Mouse (Mus musculus) midbrain, embryonic 16.5 days (tissue): ENCODE measurements at regions not wholly inside any gene's neighbourhood (a gene's known extent, or its start where the extent isn't known, plus 50 kb on each side); places are given as distances from the start of the nearest gene placed in this dataset.
"Not testable (repeated sequence)": the region's sequence is repeated elsewhere in the genome, so short reads cannot be mapped to it uniquely, and the experiment has no call there.

Experiments
- ATAC-seq: fragments of 200-750 bp; cut with Nextera tagmentation; 2 replicates; pipeline ENCODE4 v1.8.0; 2017; ENCODE audit warnings: moderate TSS enrichment
- H3K27ac ChIP-seq: fragments of 300-500 bp; sonication (generic); 2 replicates; pipeline ENCODE4 v1.5.1; 2014; ENCODE audit warnings: mild to moderate bottlenecking, low read length, mixed read lengths
- H3K27me3 ChIP-seq: fragments of 300-500 bp; sonication (generic); 2 replicates; pipeline ENCODE4 v1.6.1; 2014; ENCODE audit warnings: low read depth, low read length, mixed read lengths; ENCODE audit not compliant: control insufficient read depth, insufficient read depth
- H3K36me3 ChIP-seq: fragments of 300-500 bp; sonication (generic); 2 replicates; pipeline ENCODE4 v1.6.1; 2014; ENCODE audit warnings: mild to moderate bottlenecking, low read length, moderate library complexity, mixed read lengths; ENCODE audit not compliant: control insufficient read depth, insufficient read depth
- H3K4me1 ChIP-seq: fragments of 300-500 bp; sonication (generic); 2 replicates; pipeline ENCODE4 v1.6.1; 2014; ENCODE audit warnings: mild to moderate bottlenecking, low read length, mixed read lengths; ENCODE audit not compliant: control insufficient read depth, insufficient read depth
- H3K4me2 ChIP-seq: fragments of 300-500 bp; sonication (generic); 2 replicates; pipeline ENCODE4 v1.6.1; 2014; ENCODE audit warnings: mild to moderate bottlenecking, low read length, mixed read lengths
- H3K4me3 ChIP-seq: fragments of 300-500 bp; sonication (generic); 2 replicates; pipeline ENCODE4 v1.5.1; 2014; ENCODE audit warnings: low read depth, mild to moderate bottlenecking, low read length, moderate library complexity, mixed read lengths
- H3K9ac ChIP-seq: fragments of 300-500 bp; sonication (generic); 2 replicates; pipeline ENCODE4 v1.6.1; 2014; ENCODE audit warnings: low read depth, low read length, mixed read lengths
- H3K9me3 ChIP-seq: fragments of 300-500 bp; sonication (generic); replicated peaks from 2 replicates; pipeline ENCODE4 v1.6.1; 2014; ENCODE audit warnings: mild to moderate bottlenecking, low read length, mixed read lengths; ENCODE audit not compliant: control insufficient read depth, poor library complexity, severe bottlenecking
- WGBS: fragments of 180-500 bp; shearing (Covaris S2); extraction: QIAGEN DNeasy Blood & Tissue Kit; methylation state at CpG from one replicate; pipeline ENCODE4 v1.1.7; 2014; 5-methylcytosine and 5-hydroxymethylcytosine counted together

- H3K9ac ChIP-seq, H3K9me3 ChIP-seq, H3K36me3 ChIP-seq, H3K4me2 ChIP-seq, ATAC-seq, H3K4me3 ChIP-seq, H3K27me3 ChIP-seq, H3K4me1 ChIP-seq, H3K27ac ChIP-seq: not testable (repeated sequence)
- WGBS = 85% methylated on average over 3 of the region's 3 CpGs
Observed at GRCm38 (mm10) chr17:13432256-13432655, 77.9 kb downstream of the Tcp10c start.

GRCm38 (mm10) chr17:13434146-13434545 lies 79.8 kb downstream of the Tcp10c start:
- not testable (repeated sequence) for ATAC-seq

DNA sequence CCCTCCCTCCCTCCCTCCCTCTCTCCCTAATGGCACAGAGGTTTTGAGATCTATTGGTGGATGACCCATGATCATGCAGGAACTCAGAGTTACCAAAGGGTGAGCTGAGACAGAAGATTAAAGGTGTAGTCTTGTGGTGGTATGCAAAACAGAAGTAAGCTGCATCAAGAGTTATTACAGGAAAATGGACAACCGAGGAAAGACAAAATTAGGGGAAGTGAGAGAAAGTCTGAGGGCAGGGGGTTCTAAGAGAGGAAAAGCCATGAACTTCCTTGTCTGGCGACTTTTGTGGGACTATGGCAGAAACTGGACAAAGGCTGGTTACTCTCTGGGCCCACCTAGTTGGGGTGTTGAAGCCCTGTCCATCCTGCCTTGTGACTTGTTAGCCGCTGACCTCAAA lies 84.4 kb downstream of the Tcp10c start:
- H3K27me3 ChIP-seq, H3K27ac ChIP-seq, H3K9me3 ChIP-seq, H3K4me3 ChIP-seq, H3K9ac ChIP-seq, H3K4me2 ChIP-seq, H3K4me1 ChIP-seq, H3K36me3 ChIP-seq, ATAC-seq: not testable (repeated sequence)
- WGBS = 78% methylated on average over 2 of the region's 3 CpGs

More at GRCm38 (mm10) chr17:13434146-13434545, 79.8 kb downstream of the Tcp10c start:
- H3K27ac ChIP-seq, H3K9ac ChIP-seq, H3K4me3 ChIP-seq, H3K27me3 ChIP-seq, H3K9me3 ChIP-seq, H3K4me2 ChIP-seq, H3K4me1 ChIP-seq, H3K36me3 ChIP-seq: not testable (repeated sequence)
- 88% methylated on average over 7 of the region's 7 CpGs for WGBS

DNA sequence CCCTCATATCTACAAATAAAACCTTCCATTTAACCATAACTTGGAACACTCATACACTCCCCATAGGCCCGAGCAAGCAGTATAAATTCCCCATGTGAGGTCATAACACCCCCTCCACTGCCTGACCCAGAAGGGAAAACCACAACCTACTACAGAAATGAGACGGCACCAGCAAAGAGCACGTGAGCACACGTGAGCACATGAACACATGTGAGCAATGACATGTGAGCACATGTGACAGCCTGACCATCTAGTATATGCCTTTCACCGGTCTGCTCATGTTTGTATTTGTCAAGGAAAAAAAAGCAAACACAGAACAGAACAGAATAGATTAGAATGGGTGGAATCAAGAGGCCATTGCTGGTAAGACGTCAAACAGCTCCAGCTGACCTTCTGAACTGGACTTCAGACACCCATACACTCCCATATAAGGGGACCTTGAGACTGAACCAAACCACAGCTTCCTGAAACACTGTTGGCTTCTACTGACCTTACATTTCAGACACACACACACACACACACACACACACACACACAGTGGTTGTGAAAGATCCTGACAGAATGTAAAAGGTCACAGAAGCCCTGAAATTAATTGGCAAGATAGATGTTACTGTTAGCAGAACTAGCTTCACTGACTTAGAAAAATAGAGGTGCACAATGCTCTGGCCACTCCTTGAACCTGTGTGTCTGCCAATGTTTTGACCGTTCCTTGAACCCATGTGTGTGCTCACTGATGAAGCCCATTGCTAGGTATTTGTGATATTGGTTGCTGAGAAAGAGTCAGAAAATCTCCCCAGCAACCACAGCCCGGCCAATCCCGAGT lies 86.5 kb downstream of the Tcp10c start:
- H3K4me2 ChIP-seq, ATAC-seq, H3K9ac ChIP-seq, H3K27ac ChIP-seq, H3K36me3 ChIP-seq, H3K4me3 ChIP-seq, H3K4me1 ChIP-seq, H3K27me3 ChIP-seq: not testable (repeated sequence)
- 84% methylated on average over 9 of the region's 9 CpGs for WGBS
- H3K9me3 ChIP-seq = peaks cover 13% of the 10 kb centered on the region

DNA sequence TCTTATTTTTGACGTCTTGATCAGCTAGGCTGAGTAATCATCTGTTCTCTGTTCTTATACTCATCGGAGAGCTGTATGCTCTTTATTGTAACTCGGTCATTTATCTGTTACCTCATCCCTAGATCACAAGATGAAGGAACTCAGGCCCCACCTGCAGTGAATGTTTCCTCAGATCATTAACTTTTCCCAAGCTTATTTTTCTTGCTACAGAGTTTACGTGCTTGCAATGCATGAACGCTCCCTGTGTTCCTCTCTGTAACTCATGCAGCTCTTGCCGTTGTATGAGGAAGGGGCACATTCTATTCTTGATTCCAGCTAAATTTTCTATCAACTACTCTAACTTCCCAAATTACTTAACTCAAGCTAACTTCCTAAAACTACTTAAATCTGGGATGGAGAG lies 87.9 kb downstream of the Tcp10c start:
- H3K9me3 ChIP-seq = peaks cover 17% of the 10 kb centered on the region
- not testable (repeated sequence) for H3K4me2 ChIP-seq, H3K27ac ChIP-seq, H3K9ac ChIP-seq, H3K36me3 ChIP-seq, H3K4me3 ChIP-seq, ATAC-seq, H3K4me1 ChIP-seq, H3K27me3 ChIP-seq
- WGBS = 87% methylated on average over 5 of the region's 6 CpGs

DNA sequence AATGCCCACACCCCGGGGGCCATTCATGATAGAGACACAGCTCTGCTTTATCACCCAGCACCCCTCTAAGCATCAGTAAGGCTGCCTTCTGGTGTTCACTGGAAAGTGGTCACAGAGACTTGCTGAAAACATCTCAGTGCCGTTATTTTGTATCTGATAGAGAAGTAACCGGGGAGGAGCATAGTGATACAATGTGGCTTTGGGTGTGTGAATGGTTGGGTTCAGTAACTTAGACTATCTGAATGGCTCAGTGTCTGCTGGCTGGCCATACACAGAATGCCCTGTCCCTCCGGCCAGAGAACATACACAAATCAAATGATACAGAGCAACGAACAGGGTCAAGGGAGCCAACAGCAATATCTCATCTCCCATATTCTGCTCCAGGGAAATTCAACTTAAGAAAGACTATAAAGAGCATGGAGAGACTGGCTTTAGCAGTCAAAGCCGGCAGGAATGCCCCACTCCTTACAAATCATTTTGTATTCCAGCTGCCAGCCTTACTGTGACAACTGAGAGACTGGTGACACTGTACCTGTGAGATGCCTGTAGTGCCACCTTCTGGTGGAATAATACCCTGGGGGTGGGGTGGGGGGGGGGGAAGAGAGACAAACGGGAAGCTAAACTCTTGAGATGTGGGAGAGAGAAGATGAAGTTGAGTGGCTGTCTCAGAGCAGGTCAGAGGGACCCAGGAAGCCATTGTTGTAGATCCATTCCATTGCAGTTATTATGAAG lies 102.7 kb downstream of the Tcp10c start:
- not testable (repeated sequence) for H3K36me3 ChIP-seq, ATAC-seq, H3K4me1 ChIP-seq, H3K27ac ChIP-seq, H3K4me2 ChIP-seq, H3K4me3 ChIP-seq, H3K9ac ChIP-seq, H3K9me3 ChIP-seq, H3K27me3 ChIP-seq
- 89% methylated on average over 6 of the region's 7 CpGs for WGBS

DNA sequence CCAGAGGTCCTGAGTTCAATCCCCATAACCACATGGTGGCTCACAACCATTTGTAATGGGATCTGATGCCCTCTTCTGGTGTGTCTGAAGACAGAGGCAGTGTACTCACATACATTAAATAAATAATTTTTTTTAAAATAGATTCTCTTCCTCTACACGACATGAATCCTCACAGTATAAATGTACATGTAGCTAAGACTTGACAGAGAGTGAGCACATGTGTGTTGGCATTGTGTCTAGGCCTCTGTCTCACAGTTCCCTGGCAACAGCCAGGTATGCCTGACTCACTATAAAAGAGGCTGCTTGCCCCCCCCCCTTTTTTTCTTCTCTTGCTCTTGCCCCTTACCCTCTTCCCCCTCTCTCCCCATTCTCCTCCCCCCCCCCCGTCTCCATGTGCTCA lies 103.6 kb downstream of the Tcp10c start:
- not testable (repeated sequence) for H3K9me3 ChIP-seq, H3K4me3 ChIP-seq, H3K27ac ChIP-seq, H3K9ac ChIP-seq, H3K4me2 ChIP-seq, H3K4me1 ChIP-seq, H3K27me3 ChIP-seq, H3K36me3 ChIP-seq
- 0 out of 2 replicates have a peak, but pooled peaks have one; percentile 32 for ATAC-seq
- WGBS = 81% methylated on average over 1 of the region's 2 CpGs

GRCm38 (mm10) chr17:13458814-13459213 lies 104.4 kb downstream of the Tcp10c start:
- not testable (repeated sequence) for H3K36me3 ChIP-seq, H3K4me3 ChIP-seq, H3K9ac ChIP-seq, ATAC-seq, H3K9me3 ChIP-seq, H3K4me1 ChIP-seq, H3K27ac ChIP-seq, H3K27me3 ChIP-seq, H3K4me2 ChIP-seq
- no CpG with 5 or more reads among the region's 2 CpGs for WGBS

- not testable (repeated sequence) for H3K36me3 ChIP-seq, H3K27ac ChIP-seq, H3K9ac ChIP-seq, H3K27me3 ChIP-seq, ATAC-seq, H3K9me3 ChIP-seq, H3K4me1 ChIP-seq, H3K4me2 ChIP-seq, H3K4me3 ChIP-seq
- WGBS = 85% methylated on average over 2 of the region's 9 CpGs
Observed at GRCm38 (mm10) chr17:13462663-13463062, 108.3 kb downstream of the Tcp10c start.
